Mouse (Mus musculus) kidney, adult 2 months (tissue): ENCODE results near the gene Gm2a. TPM values are rescaled to one million over a fixed set of nuclear protein-coding genes. Genes with fewer than 3 reads are reported as not detected.

Experiments
- DNase-seq: peaks from one replicate; pipeline ENCODE4 v3.0.0; 2021
- H3K27ac ChIP-seq: fragments of 200-500 bp; 2 replicates; pipeline ENCODE4 v1.5.1; 2012; ENCODE audit warnings: low read depth, low read length, control low read depth, inconsistent platforms; ENCODE audit not compliant: insufficient read depth
- H3K27me3 ChIP-seq: fragments of 200-500 bp; replicated peaks from 2 replicates; pipeline ENCODE4 v1.6.1; 2012; ENCODE audit warnings: mild to moderate bottlenecking, moderate library complexity, low read length, inconsistent platforms; ENCODE audit not compliant: control insufficient read depth, insufficient read depth
- H3K36me3 ChIP-seq: fragments of 200-500 bp; 2 replicates; pipeline ENCODE4 v1.6.1; 2012; ENCODE audit warnings: mild to moderate bottlenecking, moderate library complexity, low read length, inconsistent platforms; ENCODE audit not compliant: control insufficient read depth, insufficient read depth
- H3K4me1 ChIP-seq: fragments of 200-500 bp; 2 replicates; pipeline ENCODE4 v1.6.1; 2011; ENCODE audit warnings: low read length; ENCODE audit not compliant: control insufficient read depth, insufficient read depth
- H3K4me3 ChIP-seq: fragments of 200-500 bp; 2 replicates; pipeline ENCODE4 v1.5.1; 2011; ENCODE audit warnings: mild to moderate bottlenecking, low read depth, low read length, control low read depth; ENCODE audit not compliant: insufficient read depth
- CTCF ChIP-seq: fragments of 200-500 bp; conservative IDR thresholded peaks from 2 replicates; pipeline ENCODE4 v1.5.1; 2011; ENCODE audit warnings: low read depth, mild to moderate bottlenecking, control low read depth, low read length, moderate library complexity, mixed read lengths; ENCODE audit not compliant: insufficient read depth, insufficient read length
- POLR2A ChIP-seq: fragments of 200-500 bp; IDR thresholded peaks from one replicate; pipeline ENCODE4 v1.6.1; 2011; ENCODE audit warnings: low read depth, low read length, control low read depth
- WGBS: fragments of 180-500 bp; shearing (Covaris S2); methylation state at CpG from one replicate; pipeline ENCODE4 v1.1.7; 2018; 5-methylcytosine and 5-hydroxymethylcytosine counted together
- polyA plus RNA-seq: library from polyadenylated mRNA; depleted of rRNA; stranded (reverse); fragments of >200 nt; gene quantifications from 2 replicates; pipeline ENCODE4 v1.2.3, GENCODE M21; 2012; rRNA removed

Gm2a gene
- polyA plus RNA-seq: 216 TPM in 2 replicates

DNA sequence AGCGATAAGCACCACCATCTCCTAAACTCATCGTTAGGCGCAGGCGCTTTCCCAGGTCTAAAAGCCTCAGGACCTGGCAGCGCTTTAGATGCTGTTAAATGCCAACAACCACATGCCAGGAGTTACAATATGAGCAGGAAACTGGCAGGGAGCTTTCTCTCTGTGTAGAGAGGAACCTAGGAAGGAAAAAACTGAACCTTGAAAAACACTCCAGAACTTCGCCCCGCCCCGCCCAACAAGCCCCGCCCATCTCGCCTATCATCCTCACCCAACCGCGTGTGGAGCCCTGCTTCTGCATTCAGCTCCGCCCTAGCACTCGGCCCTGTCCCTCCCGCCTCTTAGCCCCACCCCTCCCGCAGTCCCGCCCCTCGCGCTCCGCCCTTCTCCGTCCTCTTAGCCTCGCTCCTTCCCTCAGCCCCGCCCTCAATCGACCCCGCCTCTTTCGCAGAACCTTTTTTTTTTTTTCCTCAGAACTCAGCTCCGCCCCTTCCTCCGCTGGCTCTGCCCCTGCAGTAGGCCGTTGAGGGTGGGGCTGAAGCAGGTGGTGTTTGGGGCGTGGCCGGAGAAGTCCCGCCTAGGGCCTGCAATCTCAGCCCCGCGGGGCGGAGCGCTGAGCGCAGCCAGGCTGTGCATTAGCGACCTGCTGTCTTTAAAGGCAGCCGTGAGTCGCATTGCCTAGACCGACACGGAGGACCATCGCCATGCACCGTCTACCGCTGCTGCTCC lies at the start of gene Gm2a:
Gm2a (plus strand) TSS at position 653 of the 726 bp plus-strand sequence.
- Histone ChIP-seq H3K27me3 (no peaks in the 10 kb centered on the region), H3K27ac (peak within 1 kb of the TSS; percentile 73), H3K4me3 (peak within 1 kb of the TSS; percentile 67), H3K36me3 (no peaks in the 10 kb centered on the region), H3K4me1 (peaks cover 13% of the 10 kb centered on the region; the same call in 1 of the 2 replicates)
- peak; percentile 97 for TF ChIP-seq POLR2A
- no peak for TF ChIP-seq CTCF
- WGBS: 2% methylated on average over 44 of the region's 45 CpGs
- peak; percentile 98 for DNase-seq

DNA sequence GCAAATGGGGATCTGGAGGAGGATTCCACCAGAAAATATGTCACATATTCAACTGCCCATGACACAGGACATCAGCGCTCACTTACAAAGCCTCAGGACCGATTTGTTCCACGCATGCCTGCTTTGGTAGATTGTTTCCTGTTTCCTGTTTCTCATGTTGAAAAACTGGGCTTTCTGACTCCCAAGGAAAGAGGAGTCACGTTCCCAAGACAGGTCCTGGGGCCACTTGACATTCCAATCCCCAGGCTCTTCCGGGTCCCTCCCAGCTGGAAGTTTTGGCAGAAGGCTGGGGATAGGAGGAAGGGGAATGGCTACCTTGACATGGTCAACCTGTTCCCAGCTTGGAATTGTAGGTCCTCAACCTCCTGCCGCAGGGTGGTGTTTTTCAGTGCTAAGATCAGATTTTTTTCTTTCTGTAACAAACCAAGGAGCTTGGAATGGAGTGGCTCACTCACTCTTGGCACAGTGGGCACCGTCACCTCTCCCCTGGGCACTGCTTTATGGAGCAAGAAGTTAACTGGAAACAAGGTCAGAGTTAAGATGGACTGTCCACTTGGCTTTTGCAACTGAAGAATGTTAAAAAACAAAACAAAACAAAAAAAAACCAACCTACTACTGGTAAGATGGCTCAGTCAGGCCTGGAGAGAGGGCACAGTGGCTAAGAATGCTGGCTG lies 46.9 kb upstream of the Gm2a start:
- 54% methylated on average over 7 of the region's 7 CpGs for WGBS
- peak; percentile 49 for DNase-seq

DNA sequence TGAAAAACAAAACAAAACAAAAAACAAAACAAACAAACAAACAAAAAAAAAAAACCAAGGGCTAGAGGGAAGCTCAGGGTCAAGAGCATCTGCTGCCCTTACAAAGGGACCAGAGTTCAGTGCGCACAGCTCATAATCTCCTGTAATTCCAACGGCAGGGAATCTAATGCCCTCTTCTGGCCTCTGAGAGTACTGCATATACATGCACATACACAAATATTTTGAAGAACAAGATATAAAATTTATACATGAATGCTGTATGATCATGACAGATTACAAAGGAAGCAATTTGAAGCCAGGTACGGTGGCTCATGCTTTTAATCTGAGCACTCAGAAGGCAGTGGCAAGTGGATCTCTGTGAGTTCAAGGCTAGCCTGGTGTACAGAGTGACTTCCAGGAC lies 40.4 kb upstream of the Gm2a start:
- WGBS: 87% methylated on average over 3 of the region's 3 CpGs

More for the DNA sequence above, 46.9 kb upstream of the Gm2a start:
- no peaks in the 10 kb centered on the region; the same call in 1 of the 2 replicates for H3K4me1 ChIP-seq
- no peaks in the 10 kb centered on the region for H3K36me3 ChIP-seq
- peak overlapping the region; percentile 9; the same call in 1 of the 2 replicates for H3K27ac ChIP-seq
- no peaks in the 10 kb centered on the region for H3K27me3 ChIP-seq
- no peak overlapping the region for H3K4me3 ChIP-seq
- TF ChIP-seq POLR2A: no peak

DNA sequence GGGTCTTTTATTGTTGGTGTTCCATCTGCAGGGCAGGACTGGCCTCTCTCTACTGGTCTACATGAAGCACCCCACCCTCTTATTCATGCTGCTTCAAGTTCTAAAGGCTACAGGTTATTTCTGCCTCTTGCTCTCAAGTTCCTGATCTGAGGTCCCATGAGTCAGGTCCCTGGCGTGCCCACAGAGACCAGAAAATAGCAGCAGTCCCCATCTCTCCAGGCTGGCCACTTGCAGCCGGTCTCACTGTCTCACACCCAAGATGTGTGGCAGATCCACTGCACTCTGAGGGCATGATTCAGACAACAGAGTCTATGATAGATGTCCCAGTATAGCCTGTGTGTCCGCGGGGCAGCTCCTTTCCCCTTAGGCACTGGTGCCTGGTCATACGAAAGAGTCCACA lies 37.1 kb upstream of the Gm2a start:
- no peaks in the 10 kb centered on the region for H3K27me3 ChIP-seq

More for the DNA sequence above, 40.4 kb upstream of the Gm2a start:
- Histone ChIP-seq H3K27ac (no peak overlapping the region), H3K27me3 (no peaks in the 10 kb centered on the region), H3K36me3 (no peaks in the 10 kb centered on the region), H3K4me3 (no peak overlapping the region), H3K4me1 (no peaks in the 10 kb centered on the region)
- no peak for TF ChIP-seq CTCF
- TF ChIP-seq POLR2A: no peak
- DNase-seq: no peak

DNA sequence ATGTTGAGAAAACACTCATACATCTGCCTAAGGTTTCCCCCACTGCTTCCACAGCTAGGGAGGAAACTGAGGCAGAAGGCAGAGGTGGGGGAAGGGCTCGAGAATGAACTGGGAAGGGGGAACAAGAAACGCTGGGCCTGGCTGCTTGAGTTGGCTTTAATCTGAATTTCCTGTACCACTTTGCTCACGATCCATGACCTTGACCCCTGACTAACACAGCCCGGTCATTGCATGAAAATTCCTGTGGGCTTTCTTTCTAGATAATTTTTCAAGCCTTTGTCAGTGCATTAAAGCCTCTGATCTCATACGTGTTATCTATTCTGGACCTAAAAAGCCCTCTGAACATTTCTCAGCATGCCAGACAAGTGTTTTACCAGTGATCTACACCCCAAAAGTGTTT lies 35.1 kb upstream of the Gm2a start:
- H3K4me3 ChIP-seq: no peak overlapping the region
- WGBS: 36% methylated on average over 5 of the region's 5 CpGs
- no peak for TF ChIP-seq CTCF
- no peak for TF ChIP-seq POLR2A
- H3K36me3 ChIP-seq: no peaks in the 10 kb centered on the region
- no peaks in the 10 kb centered on the region for H3K4me1 ChIP-seq
- no peaks in the 10 kb centered on the region for H3K27me3 ChIP-seq
- H3K27ac ChIP-seq: no peak overlapping the region
- DNase-seq: no peak

More for the DNA sequence above, 37.1 kb upstream of the Gm2a start:
- no peaks in the 10 kb centered on the region for H3K36me3 ChIP-seq
- TF ChIP-seq CTCF (no peak), POLR2A (no peak)
- H3K4me3 ChIP-seq: no peak overlapping the region
- H3K4me1 ChIP-seq: no peaks in the 10 kb centered on the region
- no peak overlapping the region for H3K27ac ChIP-seq
- 95% methylated on average over 5 of the region's 5 CpGs for WGBS
- no peak for DNase-seq

DNA sequence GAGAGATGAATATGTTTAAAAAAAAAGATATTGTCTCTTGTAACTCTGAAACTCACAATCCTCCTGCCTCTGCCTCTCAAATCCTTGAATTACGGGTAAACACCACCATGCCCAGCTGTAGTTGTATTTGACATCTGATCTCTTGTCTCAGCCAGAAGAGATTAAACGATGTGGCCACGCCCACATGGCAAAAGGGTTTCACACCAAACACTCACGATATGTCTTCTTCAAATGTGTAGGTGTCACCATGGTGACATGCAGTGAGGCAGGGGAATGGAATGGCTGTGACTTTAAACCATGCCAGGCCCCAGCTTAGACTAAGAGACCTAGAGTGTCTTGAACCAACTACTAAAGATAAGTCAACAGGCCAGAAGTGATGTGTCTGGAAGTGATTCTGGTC lies 31.0 kb upstream of the Gm2a start:
- no peaks in the 10 kb centered on the region for H3K27me3 ChIP-seq
- no peaks in the 10 kb centered on the region for H3K36me3 ChIP-seq
- WGBS: 75% methylated on average over 4 of the region's 4 CpGs
- TF ChIP-seq CTCF: no peak
- TF ChIP-seq POLR2A: no peak
- DNase-seq: no peak
- H3K4me1 ChIP-seq: no peaks in the 10 kb centered on the region
- no peak overlapping the region for H3K4me3 ChIP-seq
- no peak overlapping the region for H3K27ac ChIP-seq

DNA sequence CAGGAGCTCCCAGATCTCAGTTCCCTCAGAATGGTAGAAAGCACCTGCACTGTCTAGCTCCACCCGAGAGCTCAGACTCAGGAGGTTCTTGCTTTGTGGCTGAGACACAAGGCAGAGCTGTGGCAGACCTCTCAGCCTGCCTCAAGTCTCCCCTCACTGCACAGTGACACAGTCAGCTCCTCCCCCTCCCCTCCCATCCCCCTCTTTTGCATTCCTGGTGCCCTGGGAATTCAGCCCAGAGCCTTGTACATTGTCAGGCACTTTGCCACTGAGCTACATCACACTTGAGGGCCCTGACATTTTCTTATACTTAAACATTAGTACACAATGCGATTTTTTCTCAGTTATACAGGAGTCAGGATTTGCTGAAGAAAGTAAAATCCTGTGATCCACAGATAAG lies 28.9 kb upstream of the Gm2a start:
- no peak overlapping the region for H3K27ac ChIP-seq
- no peaks in the 10 kb centered on the region for H3K4me1 ChIP-seq
- no peaks in the 10 kb centered on the region for H3K27me3 ChIP-seq
- H3K4me3 ChIP-seq: no peak overlapping the region
- TF ChIP-seq CTCF (no peak), POLR2A (no peak)
- no peaks in the 10 kb centered on the region for H3K36me3 ChIP-seq
- WGBS: 65% methylated on average over 2 of the region's 2 CpGs
- no peak for DNase-seq
